Mouse (Mus musculus) layer of hippocampus, postnatal 10 days (tissue): ENCODE results near the gene Gm20708. TPM values are rescaled to one million over a fixed set of nuclear protein-coding genes. Genes with fewer than 3 reads are reported as not detected.

ENCODE experiments used
- DNase-seq, 2 experiments: peaks; one replicate each; pipeline ENCODE4 v3.0.0; 2021; ENCODE audit warnings: low spot score in 2 of 2
- total RNA-seq, 2 experiments: library from RNA; stranded (reverse); gene quantifications; 2 replicates each; pipeline ENCODE4 v1.2.3; 2021

Gm20708 gene
- total RNA-seq, 2 experiments from 2014 or later, result 3.4 to 3.5 TPM

DNA sequence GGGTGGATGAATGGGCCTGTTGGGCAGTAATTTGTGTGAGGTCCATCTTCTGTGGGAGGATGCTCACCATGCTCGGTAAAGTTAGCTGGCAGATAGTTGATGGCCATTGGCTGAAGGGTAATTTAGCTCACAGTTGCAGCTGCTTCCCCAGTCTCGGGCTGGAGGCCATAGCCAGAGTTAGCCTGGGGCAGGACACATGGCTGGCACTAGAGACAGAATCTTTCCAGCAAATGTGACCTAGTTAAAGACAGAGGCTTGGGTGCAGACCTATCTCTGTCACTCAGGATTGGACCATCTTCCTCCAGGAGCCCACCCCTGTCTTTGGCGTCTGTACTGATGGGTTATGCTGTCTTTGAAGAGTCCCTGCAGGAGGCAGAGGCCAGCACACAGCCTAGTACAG is 48.9 kb downstream of the Gm20708 start:
- DNase-seq, result no peak

DNA sequence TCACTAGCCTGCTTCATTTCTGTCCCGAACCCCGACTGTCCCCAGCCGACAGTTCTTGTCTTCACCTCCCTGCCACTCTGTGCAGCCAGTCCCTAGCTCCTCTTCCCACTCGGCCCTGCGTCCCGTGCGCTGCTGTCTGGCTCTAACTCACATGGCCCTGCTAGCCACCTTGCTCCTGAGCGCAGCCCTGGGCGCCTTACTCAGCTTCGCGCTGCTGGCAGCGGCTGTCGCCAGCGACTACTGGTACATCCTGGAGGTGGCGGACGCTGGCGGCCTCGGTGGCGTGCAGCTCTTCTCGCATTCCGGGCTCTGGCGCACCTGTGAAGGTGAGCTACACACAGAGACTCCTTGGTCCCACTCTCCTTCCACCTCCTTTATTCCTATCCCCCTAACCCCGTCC is 51.1 kb downstream of the Gm20708 start, which contains the start of gene Tmem235:
TSS of gene Tmem235 (plus strand) at position 152 of the 400 bp plus-strand sequence.
- DNase-seq, result no peak

DNA sequence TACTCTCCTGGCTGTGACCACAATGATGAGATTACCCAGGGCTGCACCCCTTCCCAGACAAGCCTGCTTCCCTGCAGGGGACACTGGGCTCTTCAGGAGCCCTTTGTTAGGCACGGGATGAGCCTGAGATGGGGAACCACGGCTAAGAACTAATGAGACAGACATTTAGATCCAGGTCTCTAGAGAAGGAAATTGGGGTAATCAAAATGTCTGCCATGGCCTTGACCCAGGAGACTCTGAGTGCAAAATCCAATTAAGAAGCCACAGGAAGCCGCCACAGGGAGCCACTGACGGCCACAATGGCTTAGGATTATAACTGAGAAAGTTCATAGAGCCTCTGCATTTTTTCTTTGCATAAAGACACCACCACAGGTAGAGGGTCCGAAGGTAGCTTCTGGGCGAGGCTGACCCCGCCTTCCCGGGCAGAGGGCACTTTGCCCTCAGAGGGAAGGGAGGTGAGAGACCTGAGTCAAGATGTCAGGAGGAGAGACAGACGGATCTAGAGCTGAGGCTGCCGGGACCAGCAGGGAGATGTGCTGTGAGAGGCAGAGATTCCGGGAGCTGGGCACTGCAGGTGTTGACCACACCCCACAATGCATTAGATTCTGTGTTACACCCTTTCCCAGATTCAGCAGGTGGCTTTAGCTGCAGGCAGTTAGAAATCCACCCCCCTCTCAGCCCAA is 53.8 kb downstream of the Gm20708 start:
- DNase-seq, result no peak

DNA sequence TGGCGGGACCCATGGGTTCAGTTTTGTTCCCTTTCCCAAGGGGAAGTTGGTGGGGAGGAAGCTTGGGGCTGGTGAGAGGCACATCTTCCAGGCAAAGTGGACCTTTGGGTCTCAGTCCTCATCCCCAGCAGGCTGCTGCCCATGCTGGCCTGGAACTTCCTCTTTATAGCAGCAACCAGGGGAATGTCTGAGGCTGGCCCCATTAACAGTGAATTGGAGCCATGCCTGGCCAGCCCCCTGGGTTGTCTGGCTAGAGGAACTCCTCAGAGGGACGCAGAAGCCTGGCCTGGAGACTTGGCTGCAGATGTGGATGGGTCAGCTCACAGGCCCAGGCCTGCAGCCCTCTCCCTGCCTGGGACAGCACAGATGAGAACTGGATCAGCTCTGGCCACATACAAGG is 55.3 kb downstream of the Gm20708 start:
- no peak for DNase-seq

DNA sequence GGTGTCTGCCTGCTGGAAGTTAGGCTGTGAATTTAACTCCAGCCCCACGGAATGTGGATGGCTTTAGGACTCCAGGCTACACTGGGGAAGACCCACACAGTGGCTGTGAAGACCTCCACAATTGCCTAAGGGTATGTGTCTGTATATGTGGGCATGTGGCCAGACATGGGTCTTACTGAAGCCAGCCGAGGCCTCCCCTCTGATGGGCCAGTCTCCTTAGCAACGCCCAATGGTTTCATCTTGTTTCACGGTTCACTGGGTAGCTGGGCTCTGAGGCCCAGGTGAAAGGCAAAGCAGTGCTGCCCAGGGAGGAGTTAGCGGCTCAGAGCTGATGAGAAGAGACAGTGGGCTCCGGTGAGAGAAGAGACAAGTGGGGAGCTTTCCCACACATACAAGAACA is 56.5 kb downstream of the Gm20708 start:
- DNase-seq, result no peak

DNA sequence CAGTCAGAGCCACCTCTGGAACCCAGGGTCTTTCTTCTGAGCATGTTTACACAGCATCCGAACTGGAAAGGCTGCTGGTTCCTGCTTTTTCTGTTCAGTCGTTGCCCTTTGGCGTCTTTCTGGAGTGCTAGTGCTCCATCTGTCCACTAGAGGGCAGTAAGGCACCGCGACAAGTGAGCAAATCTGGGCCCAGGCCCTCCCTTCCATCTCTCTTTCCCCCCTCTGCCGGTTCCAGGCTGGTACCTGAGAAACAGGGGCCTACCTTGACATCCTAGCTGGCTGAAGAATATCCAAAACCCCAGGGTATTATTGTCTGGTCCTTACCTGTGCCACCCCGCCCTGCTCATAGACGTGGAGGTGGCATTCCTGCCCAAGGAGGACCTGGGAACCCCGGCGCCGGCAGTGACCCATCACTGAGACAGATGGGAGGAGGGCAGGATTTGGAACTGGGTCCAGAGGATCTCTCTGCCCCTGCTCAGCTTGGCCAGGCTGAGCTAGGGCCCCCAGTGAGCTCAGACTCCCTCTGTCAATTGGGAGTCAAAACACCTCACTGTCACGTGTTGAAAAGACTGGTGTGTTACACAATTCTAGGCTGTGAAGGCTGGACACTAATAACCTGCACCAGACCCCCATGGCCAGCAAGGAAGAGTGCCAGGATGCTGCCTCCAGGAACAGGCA is 61.4 kb downstream of the Gm20708 start:
- peak; percentile 82 to 86 for DNase-seq

DNA sequence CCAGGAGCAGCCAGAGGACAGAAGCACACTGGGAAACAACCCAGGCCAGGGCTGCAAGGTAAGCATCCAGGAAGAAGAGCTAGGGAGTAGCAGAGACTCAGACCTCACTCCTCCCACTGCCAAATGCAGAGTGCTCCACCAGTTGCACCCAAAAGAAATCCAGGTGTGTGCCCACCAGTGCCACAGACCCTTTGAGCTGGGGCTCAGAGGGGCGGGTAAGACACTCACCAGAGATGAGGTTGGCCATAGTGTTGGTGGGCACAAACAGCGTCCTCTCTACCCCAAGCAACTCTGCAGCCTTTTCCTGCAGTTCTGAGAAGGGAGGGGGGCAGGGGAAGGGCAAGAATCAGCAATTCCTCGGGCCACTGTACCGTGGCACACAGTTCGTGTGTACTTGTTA is 61.9 kb downstream of the Gm20708 start:
- no peak for DNase-seq

DNA sequence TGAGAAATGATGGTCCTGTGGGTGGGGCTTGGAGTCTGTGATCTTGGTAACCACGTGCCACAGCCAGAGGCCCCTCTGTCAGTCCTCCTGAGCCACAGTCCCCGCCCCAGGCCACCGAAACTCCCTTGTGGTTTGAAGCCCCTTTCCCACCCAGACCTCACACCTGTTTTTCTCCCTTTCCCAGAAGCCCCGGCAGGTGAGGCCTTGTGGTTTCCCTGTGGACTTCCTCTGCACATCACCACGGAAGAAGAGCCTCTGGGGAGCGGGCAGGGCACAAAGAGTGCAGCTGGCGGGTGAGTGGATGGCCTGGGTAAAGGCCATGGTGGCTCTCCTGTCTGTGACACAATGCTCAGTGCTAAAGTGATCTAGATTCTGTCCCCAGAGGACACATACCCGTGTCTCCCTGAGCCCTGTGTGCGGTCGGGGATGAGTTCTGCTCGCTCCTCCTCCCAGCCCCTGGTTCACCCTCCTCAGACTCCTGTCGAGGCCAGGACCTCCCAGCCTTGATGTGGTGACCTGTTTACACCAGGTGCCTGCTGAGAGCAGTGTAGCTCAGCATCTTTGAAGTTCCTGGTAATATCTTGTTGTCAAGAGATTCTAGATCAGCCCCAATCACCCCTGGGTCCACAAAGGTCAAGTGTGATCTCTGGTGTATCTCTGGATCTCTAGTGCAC is 62.6 kb downstream of the Gm20708 start:
- no peak for DNase-seq

DNA sequence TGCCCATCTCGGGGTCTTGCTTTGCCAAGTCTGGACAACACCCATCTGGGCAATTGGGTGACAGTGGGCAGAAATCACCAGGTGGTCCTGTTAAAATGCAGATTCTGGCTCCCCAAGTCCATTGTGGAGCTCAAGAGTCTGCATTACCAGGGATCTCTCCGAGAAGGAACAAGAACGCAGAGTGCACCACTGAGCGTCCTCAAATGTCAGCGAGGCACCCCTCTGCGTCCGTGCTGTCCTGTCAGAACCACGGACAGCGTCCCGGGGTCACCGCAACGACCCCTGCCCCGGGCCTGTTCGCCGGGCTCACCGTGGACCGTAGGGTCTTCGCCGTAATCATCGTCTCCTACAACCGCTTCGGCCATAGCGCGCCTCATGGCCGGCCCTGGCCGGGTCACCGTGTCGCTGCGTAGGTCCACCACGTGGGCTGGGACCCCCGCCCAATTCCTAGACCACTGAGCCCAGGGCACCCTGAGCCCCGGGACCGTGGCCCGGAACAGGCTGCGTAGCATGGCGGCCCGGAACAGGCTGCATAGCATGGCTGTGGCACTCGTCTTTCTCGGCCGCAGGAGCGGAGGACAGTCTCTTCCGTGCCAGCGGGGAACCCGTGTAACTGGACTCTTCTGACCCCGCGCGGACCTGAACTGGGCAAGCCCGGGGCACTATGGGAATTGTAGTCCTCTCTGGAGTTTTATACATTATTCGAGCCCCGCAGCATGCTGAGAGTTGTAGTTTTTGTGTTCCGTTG is 63.6 kb downstream of the Gm20708 start, which contains the start of gene Tha1:
TSS of gene Tha1 (minus strand) at position 621 of the 748 bp plus-strand sequence.
- peak; percentile 68 to 76 for DNase-seq

DNA sequence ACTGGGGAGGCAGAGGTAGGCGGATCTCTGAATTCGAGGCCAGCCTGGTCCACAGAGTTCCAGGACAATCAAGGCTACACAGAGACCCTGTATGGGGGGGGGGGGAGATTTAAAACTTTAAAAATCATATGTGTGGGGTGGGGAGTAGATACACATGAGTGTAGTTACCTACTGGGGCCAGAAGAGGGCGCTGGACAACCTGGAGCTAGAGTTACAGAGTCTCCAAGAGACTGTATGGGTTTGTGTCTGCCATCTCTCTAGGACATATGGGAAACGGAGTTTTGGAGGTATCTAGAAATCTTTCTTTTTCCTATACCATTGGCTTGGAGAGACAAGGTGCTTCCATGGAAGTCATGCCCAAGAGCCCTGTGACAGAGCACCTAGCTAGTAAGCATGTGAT is 65.0 kb downstream of the Gm20708 start:
- no peak for DNase-seq

DNA sequence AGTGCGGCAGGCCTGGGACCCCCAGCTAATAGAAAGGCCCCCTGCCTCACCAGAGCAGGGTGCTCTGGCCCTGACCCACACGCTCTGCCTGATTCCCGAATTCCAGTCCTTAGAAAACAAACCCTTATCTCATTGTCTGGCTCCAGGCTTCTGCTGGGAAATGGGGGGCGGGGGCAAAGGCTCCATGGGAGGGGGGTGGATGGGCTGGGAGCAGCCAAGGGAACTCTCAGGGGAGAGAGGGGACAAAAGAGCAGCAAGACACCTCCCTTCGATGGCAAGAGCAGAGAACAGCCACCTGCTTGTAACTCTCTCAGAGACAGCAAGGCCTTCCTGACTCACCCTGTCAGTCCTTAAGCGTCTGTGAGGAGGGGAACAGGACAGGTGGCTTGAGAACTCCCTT is 66.2 kb downstream of the Gm20708 start:
- DNase-seq, result no peak

DNA sequence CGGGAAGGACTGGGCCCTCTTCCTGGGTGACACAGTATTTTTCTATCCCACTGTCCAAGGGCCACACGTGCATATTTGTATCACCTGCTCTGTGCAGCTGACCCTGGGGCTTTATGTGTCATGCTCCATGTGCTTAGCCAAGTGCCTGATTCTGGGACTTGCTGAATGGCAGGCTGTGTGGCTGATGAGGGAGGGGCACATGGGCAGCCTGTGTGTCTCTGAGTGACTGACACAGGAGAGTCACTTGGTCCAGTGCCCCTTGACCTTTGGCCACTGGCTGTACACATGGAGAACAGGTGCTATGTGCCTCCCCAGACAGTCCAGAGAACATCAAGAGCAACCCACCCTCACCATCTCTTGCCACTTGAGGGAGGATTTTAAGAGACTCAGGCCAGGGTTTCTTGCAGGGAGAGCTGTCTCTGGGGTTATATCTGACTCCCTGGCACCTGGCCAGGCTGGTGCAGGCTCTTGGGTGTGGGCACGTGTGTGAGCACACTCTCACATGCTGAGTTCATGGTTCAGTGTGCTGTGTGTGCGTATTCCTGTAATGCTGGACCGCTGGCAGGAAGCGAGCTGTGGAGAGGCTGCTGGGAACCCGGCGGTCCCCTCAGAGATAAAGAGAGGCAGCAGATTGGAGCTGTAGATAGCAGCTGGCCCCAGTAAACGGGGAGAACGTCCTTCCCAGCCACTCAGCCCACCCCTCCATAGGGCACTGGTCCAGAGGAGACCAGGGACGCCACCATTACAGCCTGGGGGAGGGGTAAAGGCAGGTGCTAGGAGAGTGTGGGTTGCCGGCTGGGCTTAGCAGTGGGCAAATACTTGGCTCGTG is 68.7 kb downstream of the Gm20708 start:
- DNase-seq, result peak; percentile 59 to 63

DNA sequence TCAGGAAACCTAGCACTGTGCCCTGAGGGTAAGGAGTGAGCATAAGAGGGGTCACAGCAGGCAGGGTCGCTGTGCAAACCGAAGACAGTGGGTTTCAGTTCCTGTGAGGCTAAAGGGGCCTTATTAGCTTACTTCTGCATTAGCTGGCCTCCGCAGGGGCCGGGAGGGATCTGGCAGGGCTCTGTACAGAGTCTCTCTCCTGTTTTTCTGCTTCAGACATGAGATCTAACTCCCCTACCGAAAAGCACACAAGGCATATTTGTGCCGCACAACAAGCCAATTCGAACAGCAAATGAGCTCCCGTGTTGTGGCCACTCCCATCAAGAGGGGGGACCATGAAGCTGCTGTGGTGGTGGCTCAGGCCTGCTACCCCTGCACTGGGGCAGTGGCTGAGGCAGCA is 69.4 kb downstream of the Gm20708 start:
- DNase-seq, result peak in 1 of 2 experiments; percentile 44

DNA sequence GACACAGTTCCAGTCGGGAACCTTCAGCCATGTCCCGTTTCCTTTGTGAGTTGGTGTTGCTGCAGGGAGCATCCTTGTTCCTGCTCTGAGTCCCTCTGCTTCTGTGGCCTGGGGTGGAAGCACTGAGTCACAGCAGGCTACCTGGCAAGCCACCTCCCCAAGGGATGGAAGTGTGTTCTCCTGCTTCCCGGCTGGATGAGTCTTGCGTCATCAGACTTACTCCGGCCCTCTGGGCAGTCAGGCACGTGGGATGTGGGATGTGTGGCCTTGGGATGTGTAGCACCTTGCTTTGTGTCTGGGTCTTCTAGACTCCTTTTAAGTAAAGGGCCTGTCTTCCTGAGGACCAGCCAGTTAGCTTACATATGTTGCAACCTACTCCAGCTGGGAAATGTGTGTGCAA is 70.2 kb downstream of the Gm20708 start:
- no peak for DNase-seq

DNA sequence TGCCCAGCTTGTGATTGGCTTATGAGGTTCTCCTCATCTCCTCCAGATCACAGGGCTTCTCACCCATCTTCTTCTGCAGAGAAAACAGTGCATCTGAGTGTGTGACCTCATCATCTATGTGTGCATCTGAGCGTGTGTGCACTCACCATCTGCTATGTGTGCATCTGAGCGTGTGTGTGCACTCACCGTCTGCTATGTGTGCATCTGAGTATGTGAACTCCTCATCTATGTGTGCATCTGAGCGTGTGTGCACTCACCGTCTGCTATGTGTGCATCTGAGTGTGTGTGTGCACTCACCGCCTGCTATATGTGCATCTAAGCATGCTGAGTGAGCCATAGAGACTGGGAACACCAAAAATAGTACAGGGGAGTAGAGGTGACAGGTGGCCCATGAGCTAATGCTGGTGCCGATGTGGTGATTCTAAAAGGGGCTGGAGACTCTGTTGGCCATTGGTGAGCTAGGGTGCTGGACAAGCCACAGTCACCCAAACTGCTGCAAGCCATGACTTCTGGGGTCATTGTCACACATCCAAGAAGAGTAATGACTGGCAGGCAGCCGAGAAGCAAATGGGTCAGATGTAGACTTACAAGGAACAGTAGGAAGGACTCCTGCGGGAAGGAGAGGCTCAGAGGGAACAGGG is 71.0 kb downstream of the Gm20708 start:
- no peak for DNase-seq

DNA sequence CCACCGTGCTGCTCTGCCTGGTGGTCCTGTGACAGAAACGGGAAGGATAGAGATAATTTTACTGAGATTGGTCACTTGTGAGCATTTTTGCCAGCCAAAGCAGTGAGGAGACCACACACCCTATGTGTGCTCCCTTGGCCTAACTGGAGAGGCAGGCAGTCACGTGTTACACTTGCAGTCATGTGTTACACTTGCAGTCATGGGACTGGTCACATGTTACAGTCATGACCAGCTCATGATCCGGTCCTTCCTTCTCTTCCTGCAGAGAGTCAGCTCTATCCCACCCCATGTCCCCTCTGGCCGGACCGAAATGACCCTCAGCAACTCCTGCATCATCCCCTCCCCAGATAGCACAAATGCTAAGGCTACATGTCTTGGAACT is 71.5 kb downstream of the Gm20708 start:
- no peak for DNase-seq

DNA sequence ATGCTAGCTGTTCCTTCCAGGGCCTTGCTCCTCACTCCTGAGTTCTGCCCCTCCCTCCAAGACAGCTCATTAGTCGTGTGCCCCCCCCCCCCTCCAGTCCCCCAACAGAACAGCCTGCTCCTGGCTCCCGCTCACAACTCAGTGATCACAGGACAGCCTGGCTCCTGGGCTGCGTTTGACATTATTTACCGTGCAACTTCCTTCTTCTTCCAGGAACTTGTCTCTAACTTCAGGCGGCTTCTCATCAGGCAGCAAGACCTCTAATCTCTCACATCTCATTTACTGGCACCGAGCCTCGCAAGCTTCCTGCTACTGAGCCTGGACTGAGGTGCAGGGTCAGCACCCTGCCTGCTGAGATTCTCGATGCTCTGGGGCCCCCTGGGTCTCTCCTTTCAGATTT is 72.3 kb downstream of the Gm20708 start:
- no peak for DNase-seq

DNA sequence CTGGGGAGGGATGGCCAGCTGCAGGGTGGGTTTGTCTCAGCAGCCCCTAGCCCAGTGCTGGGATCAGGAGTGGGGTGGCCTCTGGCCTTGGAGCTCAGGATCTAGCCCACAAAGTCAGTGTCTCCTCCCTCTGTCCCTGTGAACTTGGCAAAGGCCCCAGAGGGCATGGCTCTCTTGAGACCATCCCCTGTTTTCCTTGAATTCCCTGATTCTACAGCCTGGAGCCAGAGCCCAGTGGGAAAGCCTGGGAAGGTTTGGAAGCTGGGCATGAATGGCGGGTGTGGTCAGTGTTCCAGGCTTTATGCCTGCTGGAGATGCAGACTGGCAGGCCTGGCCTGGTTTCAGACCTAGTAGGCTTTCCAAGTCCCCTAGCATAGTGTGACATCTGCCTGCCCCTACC is 72.7 kb downstream of the Gm20708 start:
- no peak for DNase-seq

DNA sequence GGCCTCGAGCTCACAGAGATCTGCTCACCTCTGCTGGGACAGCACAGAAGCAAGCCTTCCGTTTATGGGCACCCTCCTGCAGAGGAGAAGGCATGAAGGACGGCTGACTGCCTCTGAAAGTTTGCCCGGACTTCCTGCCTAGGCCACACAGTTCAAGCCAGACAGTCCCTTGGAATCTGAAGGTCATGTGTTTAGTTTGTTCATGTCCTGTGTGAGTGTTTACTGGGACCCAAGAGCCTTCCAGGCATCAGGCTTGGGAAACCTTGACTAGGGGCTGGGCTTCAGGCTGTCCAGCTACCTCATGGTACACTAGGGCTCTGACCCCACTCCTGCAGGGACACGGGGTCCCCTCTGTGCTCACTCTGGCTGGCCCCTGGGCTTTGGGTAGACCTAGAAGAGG is 76.5 kb downstream of the Gm20708 start:
- DNase-seq, result no peak

DNA sequence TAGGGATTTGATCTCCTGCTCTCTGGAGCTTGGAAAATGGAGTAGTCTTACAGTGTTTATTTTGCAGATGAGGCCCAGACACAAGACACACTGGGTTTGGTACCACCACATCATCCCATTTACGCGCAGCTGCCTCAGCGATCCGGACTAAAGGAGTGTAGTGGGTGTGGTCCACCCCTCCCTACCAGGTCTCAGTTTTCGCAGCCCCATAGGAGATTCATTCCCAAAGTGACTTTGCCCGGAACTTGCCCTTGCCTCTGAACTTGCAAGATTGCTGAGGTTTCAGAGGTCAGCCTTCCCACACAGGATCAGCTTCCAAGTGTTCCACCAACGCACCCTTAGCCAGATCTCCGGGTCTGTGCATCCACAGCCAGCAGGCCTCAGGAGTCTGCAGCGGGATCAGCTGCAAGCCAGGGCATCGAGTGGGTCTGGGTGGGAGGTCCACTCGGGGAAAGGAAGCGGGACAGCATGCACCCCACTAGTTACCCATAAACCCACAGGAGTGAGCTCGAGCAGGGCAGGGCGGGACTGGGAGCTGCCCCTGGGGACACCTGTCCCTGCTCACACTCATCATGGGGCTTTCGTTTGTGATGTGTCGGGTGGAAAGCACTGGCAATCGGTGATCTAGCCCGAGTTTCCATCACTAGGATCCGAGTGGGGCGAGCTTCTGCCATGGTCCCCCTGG is 78.8 kb downstream of the Gm20708 start:
- no peak for DNase-seq
